Mouse (Mus musculus) spleen, embryonic (tissue): Measurements from ENCODE around the gene Spag4.

Source experiments
- CTCF ChIA-PET: fragments of 350-600 bp; sonication (Branson Sonifier 250); formaldehyde crosslinking; loops from one replicate; lab custom pipeline; 2022; lab: Charles Lee

Gene Spag4

GRCm38 (mm10) chr2:156065099-156066041, at the start of gene Spag4:
Spag4 (plus strand) TSS chr2:156065175.
- CTCF ChIA-PET = interaction anchor here (1.2 kb wide), 1 partner anchor 57 kb away, joined by 3 read pairs; the partner anchor contains the start of genes 6430550D23Rik and Ergic3

DNA sequence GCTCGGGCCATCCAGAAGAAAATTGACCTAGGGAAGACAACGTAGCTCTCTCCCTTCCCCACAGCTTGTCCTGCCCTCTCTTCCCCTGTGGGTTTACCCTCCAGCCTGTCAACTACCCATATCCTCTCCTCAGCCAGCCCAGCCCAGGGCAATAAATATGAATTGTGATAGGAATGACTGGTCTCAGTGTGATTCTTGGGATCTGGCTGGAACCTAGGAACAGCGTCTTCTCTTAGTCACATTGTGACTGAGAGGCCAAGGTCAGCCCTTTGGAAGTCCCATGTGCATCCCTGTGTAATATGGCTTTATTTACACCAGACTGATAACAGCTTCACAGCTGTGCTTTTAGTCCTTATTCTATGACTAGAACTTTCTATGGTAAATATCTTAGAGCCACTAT, 46.9 kb upstream of the Spag4 start:
- CTCF ChIA-PET = interaction anchor here (0.6 kb wide), 1 partner anchor 1537 kb away, joined by 5 read pairs; no protein-coding TSS in a partner anchor

GRCm38 (mm10) chr2:156021219-156021618, 43.8 kb upstream of the Spag4 start:
- CTCF ChIA-PET = no interaction called here

- CTCF ChIA-PET = no interaction called here
Observed at GRCm38 (mm10) chr2:156021765-156022164, 43.2 kb upstream of the Spag4 start.

GRCm38 (mm10) chr2:156025482-156025881, 39.5 kb upstream of the Spag4 start:
- CTCF ChIA-PET = no interaction called here

DNA sequence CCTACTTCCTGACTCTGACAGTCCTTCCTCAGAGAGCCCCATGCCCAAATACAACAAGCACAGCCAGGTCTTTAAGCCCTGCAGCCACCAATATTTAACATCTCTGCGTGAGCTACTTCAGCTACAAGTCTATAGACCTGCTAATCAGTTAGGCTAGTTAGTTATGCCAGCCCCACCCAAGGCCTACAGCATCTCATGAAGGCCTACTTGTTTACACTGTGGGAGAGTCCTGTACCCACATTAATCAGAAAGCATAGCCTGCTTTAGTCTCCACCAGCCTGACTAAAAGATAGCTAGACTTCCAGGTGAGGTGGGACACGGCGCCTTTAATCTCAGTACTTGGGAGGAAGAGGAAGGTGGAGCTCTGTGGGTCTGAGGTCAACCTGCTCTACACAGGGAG, 25.6 kb upstream of the Spag4 start:
- CTCF ChIA-PET = no interaction called here

DNA sequence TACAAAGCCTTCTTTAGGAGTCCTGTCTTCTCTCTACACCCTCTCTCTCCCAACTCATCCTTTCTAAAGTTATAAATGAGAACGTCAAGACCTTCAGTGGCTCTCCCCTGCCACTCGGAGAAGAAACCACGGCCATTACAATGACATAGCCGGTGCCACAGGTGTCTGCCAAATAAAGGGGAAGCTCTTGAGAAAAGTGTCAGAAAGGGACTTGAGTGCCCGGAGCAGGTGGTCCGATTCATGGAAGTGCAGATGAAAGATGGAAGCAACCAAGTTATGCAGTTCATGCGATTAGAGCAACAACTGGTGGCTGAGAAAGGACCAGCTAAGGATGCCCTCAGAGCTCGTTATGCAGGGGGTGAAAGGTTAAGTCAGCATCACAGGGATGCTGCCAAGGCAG, 22.1 kb upstream of the Spag4 start:
- CTCF ChIA-PET = no interaction called here

GRCm38 (mm10) chr2:156047929-156048328, 17.0 kb upstream of the Spag4 start:
- CTCF ChIA-PET = no interaction called here

DNA sequence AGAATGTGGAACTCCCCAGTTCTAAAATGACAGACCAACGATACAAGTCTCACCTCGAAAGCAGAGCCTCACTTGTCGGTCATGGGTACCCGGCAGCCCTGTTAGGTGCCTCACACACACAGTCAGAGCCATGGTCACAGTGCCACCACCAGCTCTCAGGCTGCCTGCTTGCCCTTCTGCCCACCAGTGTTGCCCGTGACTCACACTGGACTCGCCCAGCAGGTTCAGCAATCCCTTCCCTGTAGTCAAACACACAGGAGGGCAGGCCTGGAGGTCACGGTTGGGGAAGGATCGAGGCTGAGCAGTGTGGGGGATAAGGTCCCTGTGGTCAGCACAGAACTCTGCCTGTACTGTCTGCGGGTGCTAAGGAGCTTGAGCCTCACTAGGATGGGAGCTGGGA, 12.2 kb upstream of the Spag4 start, which contains the start of gene Fer1l4:
TSS of gene Fer1l4 (minus strand) at position 132 of the 400 bp plus-strand sequence.
- CTCF ChIA-PET = no interaction called here

GRCm38 (mm10) chr2:156066126-156066525, 1.2 kb downstream of the Spag4 start:
- CTCF ChIA-PET = interaction anchor here (1.2 kb wide), 1 partner anchor 58 kb away, joined by 3 read pairs; the partner anchor contains the start of genes 6430550D23Rik and Ergic3

DNA sequence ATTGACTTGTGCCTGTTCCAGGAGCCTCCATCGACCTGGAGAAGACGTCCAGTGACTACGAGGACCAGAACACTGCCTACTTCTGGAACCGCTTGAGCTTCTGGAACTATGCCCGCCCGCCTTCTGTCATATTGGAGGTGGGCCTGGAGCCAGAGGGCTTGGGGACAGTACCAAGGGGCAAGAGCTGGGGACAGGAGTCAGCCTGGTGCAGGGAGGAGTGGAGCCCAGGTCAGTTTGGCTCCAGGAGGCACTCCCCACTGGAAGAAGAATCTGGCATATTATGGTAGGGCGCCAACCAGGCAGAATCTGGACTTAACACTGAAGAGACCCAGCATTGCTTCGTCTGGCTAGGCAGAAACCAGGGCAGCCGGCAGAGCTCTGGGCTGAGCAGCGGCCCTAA, 2.9 kb downstream of the Spag4 start:
- CTCF ChIA-PET = no interaction called here

GRCm38 (mm10) chr2:156071236-156071635, 6.3 kb downstream of the Spag4 start:
- CTCF ChIA-PET = no interaction called here

GRCm38 (mm10) chr2:156073725-156074124, 8.8 kb downstream of the Spag4 start:
- CTCF ChIA-PET = no interaction called here

DNA sequence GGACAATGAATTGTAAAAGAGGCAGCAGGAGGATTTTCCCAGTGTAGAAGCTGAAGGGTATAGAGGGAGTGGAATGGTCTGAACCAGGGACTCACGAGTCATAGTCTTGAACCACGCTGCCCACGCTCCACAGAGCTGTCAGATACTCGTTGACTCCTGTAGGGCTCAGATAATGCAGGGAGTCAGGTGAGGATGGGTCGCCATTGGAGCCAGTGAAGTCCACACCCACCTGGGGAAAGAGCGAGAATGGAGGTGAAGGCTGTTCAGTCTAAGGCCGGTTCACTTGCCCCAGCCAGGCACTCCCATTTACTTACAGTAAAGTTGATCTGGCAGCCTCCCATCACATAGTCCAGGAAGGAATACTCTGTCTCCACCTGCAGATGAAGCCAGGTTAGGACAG, 12.5 kb downstream of the Spag4 start:
- CTCF ChIA-PET = no interaction called here

DNA sequence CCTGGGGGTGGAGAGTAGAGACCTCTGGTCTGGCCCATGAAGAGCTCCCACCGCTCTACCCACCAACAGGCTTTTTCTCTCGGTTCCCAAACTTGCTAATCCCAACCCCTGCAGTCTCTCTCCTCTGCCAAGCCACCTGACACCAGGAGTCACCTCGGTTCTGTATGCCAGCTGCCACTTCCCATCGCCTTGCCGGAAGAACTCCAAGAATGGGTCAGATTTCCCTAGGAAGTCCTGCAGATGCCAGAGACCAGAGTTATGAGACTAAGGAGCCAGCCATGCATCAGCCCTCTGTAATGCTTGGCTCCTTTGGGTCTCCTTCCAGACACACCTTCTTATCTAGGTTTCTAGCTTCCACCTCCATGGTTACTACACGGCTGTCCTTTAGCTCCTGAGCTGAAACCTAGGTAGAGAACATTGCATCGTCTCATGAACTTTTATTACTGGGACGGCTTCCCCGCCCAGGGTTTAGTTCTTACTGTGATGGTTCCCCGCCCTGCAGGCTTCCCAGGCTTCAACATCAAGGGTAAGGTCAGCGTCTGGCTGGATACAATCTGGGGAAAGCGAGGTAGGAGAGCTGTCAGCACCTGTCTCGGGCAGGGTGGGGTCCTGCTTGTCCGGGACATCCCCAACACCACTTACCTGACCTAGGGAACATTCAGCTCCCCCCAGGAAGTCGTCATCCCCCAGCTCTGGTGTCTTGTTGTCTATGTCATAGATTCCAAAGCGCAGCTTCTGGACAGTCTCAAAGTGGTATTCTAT, 13.6 kb downstream of the Spag4 start:
- CTCF ChIA-PET = no interaction called here

DNA sequence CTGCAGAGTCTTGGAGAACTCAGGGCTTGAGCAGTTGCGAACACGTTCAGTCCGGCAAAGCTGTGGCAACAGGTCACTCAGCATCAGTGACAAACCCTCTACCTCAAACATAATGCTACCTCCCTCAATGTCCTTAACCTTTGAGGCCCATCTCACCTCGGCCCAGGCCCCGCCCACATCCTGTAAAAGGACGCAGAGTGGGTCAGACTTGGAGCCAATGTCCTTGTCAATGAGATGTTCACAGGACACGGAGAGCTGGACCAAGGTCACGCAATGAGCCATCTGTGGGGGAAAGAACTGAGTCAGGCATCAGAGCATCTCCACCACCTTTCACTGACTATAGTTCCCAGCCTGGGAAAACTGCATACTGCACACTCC, 14.2 kb downstream of the Spag4 start:
- CTCF ChIA-PET = no interaction called here

- CTCF ChIA-PET = no interaction called here
Observed at GRCm38 (mm10) chr2:156079674-156080073, 14.7 kb downstream of the Spag4 start.

GRCm38 (mm10) chr2:156080391-156080790, 15.4 kb downstream of the Spag4 start:
- CTCF ChIA-PET = no interaction called here

- CTCF ChIA-PET = interaction anchor here (0.6 to 0.7 kb wide), 2 partner anchors 1442 to 1697 kb away, joined by 3 read pairs; no protein-coding TSS in a partner anchor
Observed at GRCm38 (mm10) chr2:156084541-156084940, 19.6 kb downstream of the Spag4 start.

- CTCF ChIA-PET = no interaction called here
Observed at GRCm38 (mm10) chr2:156087391-156088110, 22.6 kb downstream of the Spag4 start.

- CTCF ChIA-PET = no interaction called here
Observed at GRCm38 (mm10) chr2:156089799-156090198, 24.8 kb downstream of the Spag4 start.

DNA sequence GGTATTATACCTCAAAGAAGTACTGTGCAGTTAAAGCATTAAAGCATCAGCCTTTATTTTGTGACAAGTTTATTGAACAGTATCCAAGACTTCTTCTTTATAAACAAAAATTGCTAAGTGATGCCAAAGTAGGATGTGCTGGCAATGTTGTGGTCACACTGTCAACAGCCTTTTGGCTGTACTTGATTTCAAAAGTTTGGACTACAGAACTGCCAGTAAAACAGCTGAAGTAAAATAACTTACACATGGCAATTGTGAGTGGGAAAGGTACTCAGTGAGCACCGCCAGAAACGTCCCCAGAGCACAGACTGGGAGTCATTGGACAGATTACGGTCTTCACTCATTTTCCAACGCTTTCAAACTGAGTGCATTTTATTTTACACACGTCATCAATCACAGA, 27.0 kb downstream of the Spag4 start:
- CTCF ChIA-PET = no interaction called here
